In genomic region chr8:80056331-80057070, GRCm38 (mm10) we compare ENCODE assay signal across 9 mouse cellular contexts. TPM values are rescaled to one million over a fixed set of nuclear protein-coding genes. Genes with fewer than 3 reads are reported as not detected.
DNase-seq lines count a peak whose midpoint lies in the region; ATAC-seq and TF ChIP-seq lines count a peak whose summit lies in the region.
"Had no signal": no experiment of that assay in that cellular context is flagged by ENCODE, and none has a peak within 500 bp of the region (broad histone marks: within the 10 kb centered on the region; RNA-seq: fewer than 3 reads in every experiment).

No protein-coding gene starts in this region.

- ATAC-seq in lung, embryonic 14.5 days (ENCODE audit: insufficient read depth) = no peak
- ATAC-seq in forebrain, embryonic 12.5 days (ENCODE audit: low FRiP score) = no peak
- ATAC-seq in limb, embryonic 12.5 days (ENCODE audit: insufficient number of reproducible peaks, insufficient read depth, low FRiP score, low TSS enrichment, low read depth) = no peak
- no peak for ATAC-seq in neural tube, embryonic 15.5 days (ENCODE audit: low FRiP score)
- no peak for ATAC-seq in monocyte, adult 5-6 weeks (replicated peaks; ENCODE audit: insufficient number of reproducible peaks, low FRiP score, low TSS enrichment, poor library complexity, severe bottlenecking)

- peak overlapping the region; percentile 59 for H3K4me3 ChIP-seq in lung, embryonic 14.5 days (ENCODE audit: low read depth, low read length)
- peak overlapping the region; percentile 53 for H3K4me3 ChIP-seq in forebrain, embryonic 12.5 days (replicated peaks)
- peak overlapping the region; percentile 57 for H3K4me3 ChIP-seq in limb, embryonic 12.5 days (replicated peaks)
- peak overlapping the region; percentile 59 for H3K4me3 ChIP-seq in neural tube, embryonic 15.5 days (replicated peaks)

- peak overlapping the region; percentile 68 for H3K9ac ChIP-seq in lung, embryonic 14.5 days
- peak overlapping the region; percentile 61; the same call in 1 of the 2 replicates for H3K9ac ChIP-seq in forebrain, embryonic 12.5 days
- H3K9ac ChIP-seq in limb, embryonic 12.5 days (replicated peaks) = 0 out of 2 replicates have a peak overlapping the region, but pooled peaks have one; percentile 70
- 0 out of 2 replicates have a peak overlapping the region, but pooled peaks have one; percentile 52 for H3K9ac ChIP-seq in neural tube, embryonic 15.5 days (replicated peaks)

- H3K27me3 ChIP-seq in lung, embryonic 14.5 days (ENCODE audit: insufficient read depth, low read length) = no peaks in the 10 kb centered on the region
- peaks cover 49% of the 10 kb centered on the region for H3K27me3 ChIP-seq in forebrain, embryonic 12.5 days
- H3K27me3 ChIP-seq in limb, embryonic 12.5 days = peaks cover 27% of the 10 kb centered on the region
- H3K27me3 ChIP-seq in neural tube, embryonic 15.5 days (replicated peaks) = peaks cover 22% of the 10 kb centered on the region

- H3K4me2 ChIP-seq in lung, embryonic 14.5 days = peak overlapping the region; percentile 93
- peak overlapping the region; percentile 97 for H3K4me2 ChIP-seq in forebrain, embryonic 12.5 days
- peak overlapping the region; percentile 97 for H3K4me2 ChIP-seq in limb, embryonic 12.5 days
- peak overlapping the region; percentile 98 for H3K4me2 ChIP-seq in neural tube, embryonic 15.5 days

- H3K36me3 ChIP-seq in lung, embryonic 14.5 days (ENCODE audit: insufficient read depth) = no peaks in the 10 kb centered on the region
- no peaks in the 10 kb centered on the region for H3K36me3 ChIP-seq in forebrain, embryonic 12.5 days (replicated peaks)
- no peaks in the 10 kb centered on the region for H3K36me3 ChIP-seq in limb, embryonic 12.5 days
- H3K36me3 ChIP-seq in neural tube, embryonic 15.5 days = no peaks in the 10 kb centered on the region

- H3K9me3 ChIP-seq in lung, embryonic 14.5 days (ENCODE audit: low read depth, low read length) = no peaks in the 10 kb centered on the region
- H3K9me3 ChIP-seq in forebrain, embryonic 12.5 days = no peaks in the 10 kb centered on the region
- H3K9me3 ChIP-seq in limb, embryonic 12.5 days = no peaks in the 10 kb centered on the region
- H3K9me3 ChIP-seq in neural tube, embryonic 15.5 days (replicated peaks) = no peaks in the 10 kb centered on the region

- 9% methylated on average over 13 of the region's 13 CpGs for WGBS in lung, embryonic 14.5 days
- WGBS in forebrain, embryonic 12.5 days = 3% methylated on average over 13 of the region's 13 CpGs
- 10% methylated on average over 13 of the region's 13 CpGs for WGBS in limb, embryonic 12.5 days
- 4% methylated on average over 13 of the region's 13 CpGs for WGBS in neural tube, embryonic 15.5 days

- peak overlapping the region; percentile 60 for H3K27ac ChIP-seq in lung, embryonic 14.5 days (ENCODE audit: low read depth)
- no peak overlapping the region for H3K27ac ChIP-seq in forebrain, embryonic 12.5 days
- H3K27ac ChIP-seq in limb, embryonic 12.5 days = no peak overlapping the region
- H3K27ac ChIP-seq in neural tube, embryonic 15.5 days (replicated peaks) = no peak overlapping the region

- TF ChIP-seq CTCF in lung, embryonic 14.5 days (IDR thresholded peaks at IDR 0.05; ENCODE audit: low read depth) = no peak

- no peak for DNase-seq in lung, embryonic 14.5 days
- no peak for DNase-seq in lung, postnatal 4 days
- no peak for DNase-seq in layer of hippocampus, postnatal 10 days (ENCODE audit: low spot score in 2 of 2)
- no peak for DNase-seq in gastrocnemius, postnatal 10 days
- DNase-seq: lung, adult 18-20 months had no signal

- peaks cover 9% of the 10 kb centered on the region; the same call in 1 of the 2 replicates for H3K4me1 ChIP-seq in lung, embryonic 14.5 days (ENCODE audit: insufficient read depth)
- H3K4me1 ChIP-seq in forebrain, embryonic 12.5 days = peaks cover 37% of the 10 kb centered on the region
- peaks cover 33% of the 10 kb centered on the region for H3K4me1 ChIP-seq in limb, embryonic 12.5 days (replicated peaks)
- H3K4me1 ChIP-seq in neural tube, embryonic 15.5 days = peaks cover 34% of the 10 kb centered on the region

RNA-seq across cellular contexts. Expression of gene Hhip, which starts 1.3 kb away (rescaled TPM):
- polyA plus RNA-seq in lung, embryonic 14.5 days (2014; fragmentation: Nextera tagmentation; extraction: Ambion mirVana) = 53.1 and 58.3 TPM in 2 replicates
- polyA plus RNA-seq in forebrain, embryonic 12.5 days (2016; fragmentation: Nextera tagmentation; extraction: Ambion mirVana) = 2.9 and 3.2 TPM in 2 replicates
- 3.6 and 5.4 TPM in 2 replicates for polyA plus RNA-seq in limb, embryonic 12.5 days (2016; fragmentation: Nextera tagmentation; extraction: Ambion mirVana)
- polyA plus RNA-seq in neural tube, embryonic 15.5 days (2015; fragmentation: Nextera tagmentation; extraction: Ambion mirVana) = 5.1 and 7.2 TPM in 2 replicates
- not detected in 3 replicates for total RNA-seq in monocyte, adult 5-6 weeks (2017)
- 1 to 10 TPM; 3.4 to 4.2 TPM for total RNA-seq in layer of hippocampus, postnatal 10 days (2021)
- total RNA-seq in gastrocnemius, postnatal 10 days (2021) = 1 to 10 TPM; 2.2 to 2.4 TPM
